In genomic region chr13:21840508-21840907, GRCm38 (mm10) we compare ENCODE assay signal across 12 mouse cellular contexts. TPM values are rescaled to one million over a fixed set of nuclear protein-coding genes. Genes with fewer than 3 reads are reported as not detected.
A peak's percentile ranks its signal among the peaks of the same experiment; 100 is the strongest.
DNase-seq lines count a peak whose midpoint lies in the region; ATAC-seq and TF ChIP-seq lines count a peak whose summit lies in the region.
"Not testable (repeated sequence)": the region's sequence is repeated elsewhere in the genome, so short reads cannot be mapped to it uniquely, and the experiment has no call there.
"Had no signal": no experiment of that assay in that cellular context is flagged by ENCODE, and none has a peak within 500 bp of the region (broad histone marks: within the 10 kb centered on the region; RNA-seq: fewer than 3 reads in every experiment).

No protein-coding gene starts in this region.

- not testable (repeated sequence) for H3K9me3 ChIP-seq in embryonic facial prominence, embryonic 13.5 days; forebrain, postnatal 0 days (ENCODE audit: low read length); hindbrain, embryonic 12.5 days (replicated peaks); intestine, postnatal 0 days (ENCODE audit: control insufficient read depth); liver, embryonic 12.5 days (replicated peaks); stomach, postnatal 0 days (ENCODE audit: control insufficient read depth, low read length)

- not testable (repeated sequence) for H3K4me1 ChIP-seq in embryonic facial prominence, embryonic 13.5 days; forebrain, postnatal 0 days (ENCODE audit: insufficient read depth); hindbrain, embryonic 12.5 days; intestine, postnatal 0 days (replicated peaks; ENCODE audit: control insufficient read depth, insufficient read depth, low read length); liver, embryonic 12.5 days; stomach, postnatal 0 days (replicated peaks; ENCODE audit: control insufficient read depth, insufficient read depth)

- TF ChIP-seq EP300 in stomach, postnatal 0 days (optimal IDR thresholded peaks at IDR 0.05), result not testable (repeated sequence)

- H3K4me3 ChIP-seq in embryonic facial prominence, embryonic 13.5 days; forebrain, postnatal 0 days (ENCODE audit: low read depth, low read length); hindbrain, embryonic 12.5 days; intestine, postnatal 0 days (ENCODE audit: low read depth, low read length); liver, embryonic 12.5 days; stomach, postnatal 0 days (ENCODE audit: low read depth, low read length): not testable (repeated sequence)

- 0 out of 2 replicates have a peak, but pooled peaks have one; percentile 52 for ATAC-seq in embryonic facial prominence, embryonic 13.5 days (ENCODE audit: insufficient number of reproducible peaks, insufficient read depth, low FRiP score, low TSS enrichment, low read depth)
- ATAC-seq in forebrain, postnatal 0 days, result peak; percentile 82
- ATAC-seq in hindbrain, embryonic 12.5 days (ENCODE audit: low FRiP score), result peak; percentile 66; the same call in 1 of the 2 replicates
- ATAC-seq in intestine, postnatal 0 days, result peak; percentile 84
- ATAC-seq in liver, embryonic 12.5 days, result peak; percentile 77; the same call in 1 of the 2 replicates
- peak; percentile 97 for ATAC-seq in megakaryocyte, adult 5-6 weeks (ENCODE audit: poor library complexity, severe bottlenecking)
- peak; percentile 86 for ATAC-seq in monocyte, adult 5-6 weeks (replicated peaks; ENCODE audit: insufficient number of reproducible peaks, low FRiP score, low TSS enrichment, poor library complexity, severe bottlenecking)
- ATAC-seq in stomach, postnatal 0 days (ENCODE audit: low FRiP score, low TSS enrichment), result peak; percentile 75

- not testable (repeated sequence) for TF ChIP-seq CTCF in forebrain, postnatal 0 days (IDR thresholded peaks at IDR 0.05; ENCODE audit: low read depth); intestine, postnatal 0 days (IDR thresholded peaks at IDR 0.05; ENCODE audit: low read depth); stomach, postnatal 0 days (IDR thresholded peaks at IDR 0.05; ENCODE audit: low read depth)

- not testable (repeated sequence) for H3K27me3 ChIP-seq in embryonic facial prominence, embryonic 13.5 days; forebrain, postnatal 0 days (ENCODE audit: insufficient read depth, low read length); hindbrain, embryonic 12.5 days; intestine, postnatal 0 days (replicated peaks; ENCODE audit: control insufficient read depth, insufficient read depth, low read length); liver, embryonic 12.5 days (replicated peaks); stomach, postnatal 0 days (ENCODE audit: control insufficient read depth, insufficient read depth, low read length)

- DNase-seq in forebrain, postnatal 0 days; stomach, postnatal 0 days (ENCODE audit: low spot score): not testable (repeated sequence)

- H3K36me3 ChIP-seq in embryonic facial prominence, embryonic 13.5 days; forebrain, postnatal 0 days (ENCODE audit: insufficient read depth); hindbrain, embryonic 12.5 days; intestine, postnatal 0 days (ENCODE audit: control insufficient read depth, insufficient read depth); liver, embryonic 12.5 days; stomach, postnatal 0 days (ENCODE audit: control insufficient read depth, insufficient read depth, low read length): not testable (repeated sequence)

- not testable (repeated sequence) for H3K9ac ChIP-seq in embryonic facial prominence, embryonic 13.5 days; forebrain, postnatal 0 days; hindbrain, embryonic 12.5 days; intestine, postnatal 0 days (ENCODE audit: low read depth, low read length); liver, embryonic 12.5 days; stomach, postnatal 0 days (ENCODE audit: low read length)

- not testable (repeated sequence) for H3K27ac ChIP-seq in embryonic facial prominence, embryonic 13.5 days; forebrain, postnatal 0 days (ENCODE audit: low read depth, low read length); hindbrain, embryonic 12.5 days; intestine, postnatal 0 days (ENCODE audit: low read depth, low read length); liver, embryonic 12.5 days; stomach, postnatal 0 days (replicated peaks)

- H3K4me2 ChIP-seq in embryonic facial prominence, embryonic 13.5 days; forebrain, postnatal 0 days (ENCODE audit: low read depth); hindbrain, embryonic 12.5 days (replicated peaks); intestine, postnatal 0 days (replicated peaks; ENCODE audit: low read depth); liver, embryonic 12.5 days; stomach, postnatal 0 days (replicated peaks; ENCODE audit: low read depth): not testable (repeated sequence)

- no CpG with 5 or more reads among the region's 4 CpGs for WGBS in embryonic facial prominence, embryonic 13.5 days
- no CpG with 5 or more reads among the region's 4 CpGs for WGBS in forebrain, postnatal 0 days
- no CpG with 5 or more reads among the region's 4 CpGs for WGBS in hindbrain, embryonic 12.5 days
- WGBS in intestine, postnatal 0 days, result no CpG with 5 or more reads among the region's 4 CpGs
- no CpG with 5 or more reads among the region's 4 CpGs for WGBS in liver, embryonic 12.5 days (ENCODE audit: insufficient replicate concordance)
- WGBS in stomach, postnatal 0 days, result no CpG with 5 or more reads among the region's 4 CpGs

RNA-seq across cellular contexts. Expression of gene Hist1h2br, which starts 7.0 kb away (rescaled TPM):
- polyA plus RNA-seq in embryonic facial prominence, embryonic 13.5 days (2015; fragmentation: Nextera tagmentation; extraction: Ambion mirVana), result 23.0 and 34.3 TPM in 2 replicates
- total RNA-seq in forebrain, postnatal 0 days (2014; rRNA removed), result 158 and 260 TPM in 2 replicates
- polyA plus RNA-seq in forebrain, postnatal 0 days (2015; fragmentation: Nextera tagmentation; extraction: Ambion mirVana), result 4.6 and 4.9 TPM in 2 replicates
- polyA plus RNA-seq in hindbrain, embryonic 12.5 days (2016; fragmentation: Nextera tagmentation; extraction: Ambion mirVana), result 14.3 and 15.1 TPM in 2 replicates
- 7.8 and 10.0 TPM in 2 replicates for polyA plus RNA-seq in intestine, postnatal 0 days (2015; fragmentation: Nextera tagmentation; extraction: Ambion mirVana)
- 25.4 and 26.3 TPM in 2 replicates for polyA plus RNA-seq in liver, embryonic 12.5 days (2016; fragmentation: Nextera tagmentation; extraction: Ambion mirVana)
- total RNA-seq in megakaryocyte, adult 5-6 weeks (2015), result 322 and 378 TPM in 2 replicates
- total RNA-seq in megakaryocyte, adult 5-6 weeks (2017), result 273 and 294 TPM in 2 replicates
- 18.5 to 55.6 TPM (median 45.1 TPM) in 3 replicates for total RNA-seq in monocyte, adult 5-6 weeks (2017)
- 8.1 and 10.0 TPM in 2 replicates for polyA plus RNA-seq in stomach, postnatal 0 days (2015; fragmentation: Nextera tagmentation; extraction: Ambion mirVana)

RNA-seq across cellular contexts. Expression of gene Hist1h2ap, which starts 7.2 kb away (rescaled TPM):
- 3,982 and 4,261 TPM in 2 replicates for polyA plus RNA-seq in embryonic facial prominence, embryonic 13.5 days (2015; fragmentation: Nextera tagmentation; extraction: Ambion mirVana)
- total RNA-seq in forebrain, postnatal 0 days (2014; rRNA removed), result 584 and 748 TPM in 2 replicates
- 655 and 1,288 TPM in 2 replicates for polyA plus RNA-seq in forebrain, postnatal 0 days (2015; fragmentation: Nextera tagmentation; extraction: Ambion mirVana)
- 2,700 and 3,374 TPM in 2 replicates for polyA plus RNA-seq in hindbrain, embryonic 12.5 days (2016; fragmentation: Nextera tagmentation; extraction: Ambion mirVana)
- polyA plus RNA-seq in intestine, postnatal 0 days (2015; fragmentation: Nextera tagmentation; extraction: Ambion mirVana), result 1,504 and 1,780 TPM in 2 replicates
- 5,867 and 6,049 TPM in 2 replicates for polyA plus RNA-seq in liver, embryonic 12.5 days (2016; fragmentation: Nextera tagmentation; extraction: Ambion mirVana)
- total RNA-seq in megakaryocyte, adult 5-6 weeks (2015), result 111 and 142 TPM in 2 replicates
- 857 and 1,070 TPM in 2 replicates for total RNA-seq in megakaryocyte, adult 5-6 weeks (2017)
- 9.0 to 155 TPM (median 73.9 TPM) in 3 replicates for total RNA-seq in monocyte, adult 5-6 weeks (2017)
- polyA plus RNA-seq in stomach, postnatal 0 days (2015; fragmentation: Nextera tagmentation; extraction: Ambion mirVana), result 1,237 and 1,874 TPM in 2 replicates

RNA-seq across cellular contexts. Expression of gene Hist1h4n, which starts 8.5 kb away (rescaled TPM):
- polyA plus RNA-seq in embryonic facial prominence, embryonic 13.5 days (2015; fragmentation: Nextera tagmentation; extraction: Ambion mirVana), result 14.7 and 15.3 TPM in 2 replicates
- 2,245 and 2,544 TPM in 2 replicates for total RNA-seq in forebrain, postnatal 0 days (2014; rRNA removed)
- 2.4 and 5.0 TPM in 2 replicates for polyA plus RNA-seq in forebrain, postnatal 0 days (2015; fragmentation: Nextera tagmentation; extraction: Ambion mirVana)
- 6.2 and 10.1 TPM in 2 replicates for polyA plus RNA-seq in hindbrain, embryonic 12.5 days (2016; fragmentation: Nextera tagmentation; extraction: Ambion mirVana)
- 2.1 and 5.3 TPM in 2 replicates for polyA plus RNA-seq in intestine, postnatal 0 days (2015; fragmentation: Nextera tagmentation; extraction: Ambion mirVana)
- polyA plus RNA-seq in liver, embryonic 12.5 days (2016; fragmentation: Nextera tagmentation; extraction: Ambion mirVana), result 20.8 and 25.3 TPM in 2 replicates
- total RNA-seq in megakaryocyte, adult 5-6 weeks (2015), result 60.0 and 63.1 TPM in 2 replicates
- total RNA-seq in megakaryocyte, adult 5-6 weeks (2017), result 1,683 and 2,067 TPM in 2 replicates
- total RNA-seq in monocyte, adult 5-6 weeks (2017), result 19.1 to 188 TPM (median 85.7 TPM) in 3 replicates
- polyA plus RNA-seq in stomach, postnatal 0 days (2015; fragmentation: Nextera tagmentation; extraction: Ambion mirVana), result 4.0 and 4.6 TPM in 2 replicates
- total RNA-seq: gastrocnemius, postnatal 36 days had no signal

RNA-seq across cellular contexts. Expression of gene Hist1h4m, which starts 29.0 kb away (rescaled TPM):
- not detected in 2 replicates for polyA plus RNA-seq in embryonic facial prominence, embryonic 13.5 days (2015; fragmentation: Nextera tagmentation; extraction: Ambion mirVana)
- 1.3 and 1.7 TPM in 2 replicates for total RNA-seq in forebrain, postnatal 0 days (2014; rRNA removed)
- not detected in 2 replicates for polyA plus RNA-seq in forebrain, postnatal 0 days (2015; fragmentation: Nextera tagmentation; extraction: Ambion mirVana)
- polyA plus RNA-seq in hindbrain, embryonic 12.5 days (2016; fragmentation: Nextera tagmentation; extraction: Ambion mirVana), result not detected in 2 replicates
- polyA plus RNA-seq in intestine, postnatal 0 days (2015; fragmentation: Nextera tagmentation; extraction: Ambion mirVana), result not detected in 2 replicates
- polyA plus RNA-seq in liver, embryonic 12.5 days (2016; fragmentation: Nextera tagmentation; extraction: Ambion mirVana), result not detected in 2 replicates
- total RNA-seq in megakaryocyte, adult 5-6 weeks (2015), result 67.9 and 71.7 TPM in 2 replicates
- total RNA-seq in megakaryocyte, adult 5-6 weeks (2017), result 1,995 and 3,050 TPM in 2 replicates
- 43.0 to 386 TPM (median 131 TPM) in 3 replicates for total RNA-seq in monocyte, adult 5-6 weeks (2017)
- 1.1 TPM in 1 of 2 replicates, not detected in the other for polyA plus RNA-seq in stomach, postnatal 0 days (2015; fragmentation: Nextera tagmentation; extraction: Ambion mirVana)
- polyA plus RNA-seq: embryonic facial prominence, embryonic 10.5 days; heart, embryonic 14.5 days; limb, embryonic 10.5 days had no signal

RNA-seq across cellular contexts. Expression of gene Hist1h2ao, which starts 30.2 kb away (rescaled TPM):
- not detected in 2 replicates for polyA plus RNA-seq in embryonic facial prominence, embryonic 13.5 days (2015; fragmentation: Nextera tagmentation; extraction: Ambion mirVana)
- total RNA-seq in forebrain, postnatal 0 days (2014; rRNA removed), result 1.0 TPM in 1 of 2 replicates, not detected in the other
- 1.6 TPM in 1 of 2 replicates, not detected in the other for polyA plus RNA-seq in forebrain, postnatal 0 days (2015; fragmentation: Nextera tagmentation; extraction: Ambion mirVana)
- polyA plus RNA-seq in hindbrain, embryonic 12.5 days (2016; fragmentation: Nextera tagmentation; extraction: Ambion mirVana), result 3.4 TPM in 1 of 2 replicates, not detected in the other
- not detected in 2 replicates for polyA plus RNA-seq in intestine, postnatal 0 days (2015; fragmentation: Nextera tagmentation; extraction: Ambion mirVana)
- polyA plus RNA-seq in liver, embryonic 12.5 days (2016; fragmentation: Nextera tagmentation; extraction: Ambion mirVana), result not detected in 2 replicates
- 149 and 256 TPM in 2 replicates for total RNA-seq in megakaryocyte, adult 5-6 weeks (2015)
- total RNA-seq in megakaryocyte, adult 5-6 weeks (2017), result 2,161 and 2,311 TPM in 2 replicates
- total RNA-seq in monocyte, adult 5-6 weeks (2017), result 114 TPM in 1 of 3 replicates, not detected in the others
- polyA plus RNA-seq in stomach, postnatal 0 days (2015; fragmentation: Nextera tagmentation; extraction: Ambion mirVana), result 0.95 and 1.1 TPM in 2 replicates
- polyA plus RNA-seq: embryonic facial prominence, embryonic 10.5 days; heart, embryonic 14.5 days had no signal
